Mouse (Mus musculus) adrenal gland, adult 10 weeks (tissue): ENCODE measurements around the gene Nova1. TPM values are rescaled to one million over a fixed set of nuclear protein-coding genes. Genes with fewer than 3 reads are reported as not detected.

ENCODE experiments used
- polyA plus RNA-seq: library from polyadenylated mRNA; stranded (reverse); fragments of 350-450 nt; fragmentation: Illumina TruSeq; extraction: RNeasy Lipid Tissue Mini Kit (QIAGEN cat#74804); gene quantifications from one replicate; pipeline ENCODE4 v1.2.3, GENCODE M21; 2014; ENCODE audit warnings: low read depth, low replicate concordance

The Nova1 gene
- 5.4 TPM for polyA plus RNA-seq

DNA sequence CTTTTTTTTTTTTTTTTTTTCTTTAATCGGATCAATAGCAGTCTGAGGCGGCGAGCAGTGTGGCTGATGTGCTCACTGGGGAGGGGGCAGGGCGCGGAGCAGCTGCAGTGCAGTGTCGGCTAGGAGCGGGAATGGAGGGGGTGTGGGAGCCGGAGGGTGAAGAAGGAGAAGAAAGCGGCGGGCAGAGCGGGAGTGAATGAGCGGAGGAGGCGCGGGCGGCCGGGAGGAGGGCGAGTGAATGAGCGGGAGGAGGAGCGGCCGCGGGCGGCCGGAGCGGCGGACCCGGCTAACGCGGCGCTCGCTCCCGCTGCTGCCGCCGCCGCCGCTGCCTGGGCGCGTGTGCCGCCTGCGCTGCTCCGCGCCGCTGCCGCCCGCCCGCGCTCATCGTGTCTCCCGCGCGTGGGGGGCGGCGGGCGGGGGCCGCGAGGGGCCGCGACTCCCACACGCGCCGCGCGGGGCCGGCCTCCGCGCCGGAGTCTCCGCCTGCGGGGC, at the start of gene Nova1:
Nova1 (minus strand) TSS at position 74 of the 492 bp plus-strand sequence.

